Mouse (Mus musculus) heart, adult 2 months (tissue): Measurements from ENCODE around the gene Hsp90aa1. TPM values are rescaled to one million over a fixed set of nuclear protein-coding genes. Genes with fewer than 3 reads are reported as not detected.
A peak's percentile ranks its signal among the peaks of the same experiment; 100 is the strongest.

ENCODE experiments used
- DNase-seq, 2 experiments: peaks; one replicate each; pipeline ENCODE4 v3.0.0; 2021
- H3K27ac ChIP-seq: fragments of 200-600 bp; 2 replicates; pipeline ENCODE4 v1.8.1; 2022
- H3K27me3 ChIP-seq: fragments of 200-500 bp; 2 replicates; pipeline ENCODE4 v1.6.1; 2012; ENCODE audit warnings: mild to moderate bottlenecking, low read length, inconsistent platforms, mixed read lengths; ENCODE audit not compliant: control insufficient read depth, insufficient read depth
- H3K36me3 ChIP-seq: fragments of 200-500 bp; 2 replicates; pipeline ENCODE4 v1.6.1; 2012; ENCODE audit warnings: low read length, inconsistent platforms; ENCODE audit not compliant: control insufficient read depth, insufficient read depth
- H3K4me1 ChIP-seq: fragments of 200-500 bp; 2 replicates; pipeline ENCODE4 v1.6.1; 2011; ENCODE audit warnings: low read length; ENCODE audit not compliant: control insufficient read depth, insufficient read depth
- H3K4me3 ChIP-seq: fragments of 200-600 bp; 2 replicates; pipeline ENCODE4 v1.8.1; 2022
- H3K79me2 ChIP-seq: fragments of 200-500 bp; replicated peaks from 2 replicates; pipeline ENCODE4 v1.6.1; 2012; ENCODE audit warnings: mild to moderate bottlenecking, inconsistent platforms, low read length, moderate library complexity, mixed read lengths; ENCODE audit not compliant: control insufficient read depth, insufficient read depth
- H3K9ac ChIP-seq: fragments of 200-500 bp; 2 replicates; pipeline ENCODE4 v1.6.1; 2012; ENCODE audit warnings: low read depth, mild to moderate bottlenecking, control low read depth, inconsistent platforms, low read length, mixed read lengths
- CTCF ChIP-seq: fragments of 200-600 bp; IDR thresholded peaks from 2 replicates; pipeline ENCODE4 v1.8.1; 2022; ENCODE audit warnings: antibody characterized with exemption, mild to moderate bottlenecking, moderate library complexity
- EP300 ChIP-seq: fragments of 200-500 bp; IDR thresholded peaks from 2 replicates; pipeline ENCODE4 v1.6.1; 2011; ENCODE audit warnings: low read depth, low read length, control low read depth; ENCODE audit not compliant: insufficient read depth
- POLR2A ChIP-seq: fragments of 200-500 bp; IDR thresholded peaks from 2 replicates; pipeline ENCODE4 v1.6.1; 2011; ENCODE audit warnings: mild to moderate bottlenecking, low read depth, low read length, control low read depth; ENCODE audit not compliant: insufficient read depth
- WGBS: fragments of 180-500 bp; shearing (Covaris S2); methylation state at CpG from one replicate; pipeline ENCODE4 v1.1.7; 2018; 5-methylcytosine and 5-hydroxymethylcytosine counted together
- intact Hi-C: fragments of 180-260 bp; cut with DNase I; formaldehyde crosslinking; loops from one replicate; pipeline ENCODE4 v1.15.1; 2025
- microRNA-seq, 2 experiments: library from miRNA; unstranded; fragments of <30 nt; microRNA quantifications; one replicate each; pipeline ENCODE4 v1.2.0; 2021
- polyA plus RNA-seq: library from polyadenylated mRNA; depleted of rRNA; stranded (reverse); fragments of >200 nt; gene quantifications from 2 replicates; pipeline ENCODE4 v1.2.3, GENCODE M21; 2012; rRNA removed
- total RNA-seq, 2 experiments: library from RNA; stranded (reverse); gene quantifications; 2 replicates each; pipeline ENCODE4 v1.2.3; 2021

The Hsp90aa1 gene
- total and polyA plus RNA-seq, 3 experiments = 47.5 to 228 (median 186) TPM

GRCm38 (mm10) chr12:110674243-110674642 lies 28.3 kb downstream of the Hsp90aa1 start:
- no peak overlapping the region for H3K4me3 ChIP-seq
- no peak overlapping the region for H3K27ac ChIP-seq
- H3K27me3 ChIP-seq = no peaks in the 10 kb centered on the region
- no peaks in the 10 kb centered on the region for H3K36me3 ChIP-seq
- H3K79me2 ChIP-seq = no peaks in the 10 kb centered on the region
- TF ChIP-seq EP300 (no peak), CTCF (peak; percentile 64), POLR2A (no peak)
- H3K9ac ChIP-seq = no peak overlapping the region
- DNase-seq = no peak
- H3K4me1 ChIP-seq = no peaks in the 10 kb centered on the region
- intact Hi-C loops = no loop called here
- 53% methylated on average over 5 of the region's 5 CpGs for WGBS

- Histone ChIP-seq H3K4me3 (no peak overlapping the region), H3K27ac (no peak overlapping the region), H3K4me1 (no peaks in the 10 kb centered on the region), H3K36me3 (no peaks in the 10 kb centered on the region), H3K79me2 (no peaks in the 10 kb centered on the region), H3K27me3 (no peaks in the 10 kb centered on the region), H3K9ac (no peak overlapping the region)
- intact Hi-C loops = loop anchor here (5.0 kb wide), 1 partner anchor 35 kb away; no protein-coding TSS in a partner anchor
- peak; percentile 48 for TF ChIP-seq CTCF
- TF ChIP-seq POLR2A = no peak
- TF ChIP-seq EP300 = no peak
- 51% methylated on average over 13 of the region's 13 CpGs for WGBS
- peak in 1 of 2 experiments; percentile 26 for DNase-seq
These were observed 35.0 kb downstream of the Hsp90aa1 start for GRCm38 (mm10) chr12:110667466-110668077.

GRCm38 (mm10) chr12:110661746-110662145 lies 40.8 kb downstream of the Hsp90aa1 start:
- H3K27me3 ChIP-seq = no peaks in the 10 kb centered on the region
- no peaks in the 10 kb centered on the region for H3K36me3 ChIP-seq
- H3K79me2 ChIP-seq = no peaks in the 10 kb centered on the region
- no peak for TF ChIP-seq EP300
- no peak overlapping the region for H3K27ac ChIP-seq
- intact Hi-C loops = loop anchor here (5.0 kb wide), 1 partner anchor 181 kb away; the partner anchor contains the start of gene Mok
- no peaks in the 10 kb centered on the region for H3K4me1 ChIP-seq
- no peak overlapping the region for H3K4me3 ChIP-seq
- no peak overlapping the region for H3K9ac ChIP-seq
- DNase-seq = no peak
- WGBS = 96% methylated on average over 14 of the region's 14 CpGs

GRCm38 (mm10) chr12:110651464-110651863 lies 51.1 kb downstream of the Hsp90aa1 start:
- no peak for DNase-seq
- H3K9ac ChIP-seq = no peak overlapping the region
- intact Hi-C loops = no loop called here
- no peaks in the 10 kb centered on the region for H3K4me1 ChIP-seq
- WGBS = 97% methylated on average over 17 of the region's 17 CpGs
- no peaks in the 10 kb centered on the region for H3K36me3 ChIP-seq
- no peak for TF ChIP-seq EP300
- no peak for TF ChIP-seq POLR2A
- TF ChIP-seq CTCF = no peak
- no peak overlapping the region for H3K27ac ChIP-seq
- H3K27me3 ChIP-seq = no peaks in the 10 kb centered on the region
- H3K4me3 ChIP-seq = no peak overlapping the region
- H3K79me2 ChIP-seq = no peaks in the 10 kb centered on the region

GRCm38 (mm10) chr12:110650241-110650641 lies 52.3 kb downstream of the Hsp90aa1 start:
- H3K4me1 ChIP-seq = no peaks in the 10 kb centered on the region
- no peaks in the 10 kb centered on the region for H3K79me2 ChIP-seq
- H3K4me3 ChIP-seq = no peak overlapping the region
- no peaks in the 10 kb centered on the region for H3K27me3 ChIP-seq
- DNase-seq = no peak
- intact Hi-C loops = no loop called here
- 83% methylated on average over 8 of the region's 8 CpGs for WGBS
- no peaks in the 10 kb centered on the region for H3K36me3 ChIP-seq
- no peak overlapping the region for H3K27ac ChIP-seq
- H3K9ac ChIP-seq = no peak overlapping the region
- no peak for TF ChIP-seq EP300
- no peak for TF ChIP-seq POLR2A
- peak; percentile 20 for TF ChIP-seq CTCF

Small RNAs within 50 kb of the gene (microRNA-seq; reads per million reads assigned to microRNA genes)
- 0 reads per million in 2 experiments for gene Gm27299

Other genes starting within 250 kb of the Hsp90aa1 start
- gene Dync1h1, start 101.3 kb downstream of the Hsp90aa1 start, total RNA-seq = 100 to 1,000 TPM; 111 to 135 TPM
- gene Dync1h1, start 101.3 kb downstream of the Hsp90aa1 start, polyA plus RNA-seq = 168 and 180 TPM in 2 replicates
- not detected for gene 1700001K19Rik, start 20.1 kb downstream of the Hsp90aa1 start, total RNA-seq
- 0.12 TPM in 1 of 2 replicates, not detected in the other for gene 1700001K19Rik, start 20.1 kb downstream of the Hsp90aa1 start, polyA plus RNA-seq
- gene Wdr20, start 35.2 kb upstream of the Hsp90aa1 start, total RNA-seq = 10 to 100 TPM; 28.6 to 30.9 TPM
- 14.5 and 20.1 TPM in 2 replicates for gene Wdr20, start 35.2 kb upstream of the Hsp90aa1 start, polyA plus RNA-seq
- under 1 TPM; 0.36 to 0.86 TPM for gene Mok, start 138.2 kb upstream of the Hsp90aa1 start, total RNA-seq
- gene Mok, start 138.2 kb upstream of the Hsp90aa1 start, polyA plus RNA-seq = 0.82 and 1.1 TPM in 2 replicates
- gene Zfp839, start 147.5 kb upstream of the Hsp90aa1 start, total RNA-seq = 10 to 100 TPM in 1 of 2 experiments, 1 to 10 TPM in 1; 9.1 to 10.3 TPM
- 4.8 and 8.2 TPM in 2 replicates for gene Zfp839, start 147.5 kb upstream of the Hsp90aa1 start, polyA plus RNA-seq
- gene Cinp, start 186.4 kb upstream of the Hsp90aa1 start, total RNA-seq = 10 to 100 TPM; 27.3 to 31.1 TPM
- 27.1 and 30.1 TPM in 2 replicates for gene Cinp, start 186.4 kb upstream of the Hsp90aa1 start, polyA plus RNA-seq
- gene Tecpr2, start 186.5 kb upstream of the Hsp90aa1 start, total RNA-seq = 1 to 10 TPM; 5.1 to 5.2 TPM
- gene Tecpr2, start 186.5 kb upstream of the Hsp90aa1 start, polyA plus RNA-seq = 3.6 and 5.9 TPM in 2 replicates